Mouse (Mus musculus): ENCODE results near the gene Cep128.

Cep128 gene

DNA sequence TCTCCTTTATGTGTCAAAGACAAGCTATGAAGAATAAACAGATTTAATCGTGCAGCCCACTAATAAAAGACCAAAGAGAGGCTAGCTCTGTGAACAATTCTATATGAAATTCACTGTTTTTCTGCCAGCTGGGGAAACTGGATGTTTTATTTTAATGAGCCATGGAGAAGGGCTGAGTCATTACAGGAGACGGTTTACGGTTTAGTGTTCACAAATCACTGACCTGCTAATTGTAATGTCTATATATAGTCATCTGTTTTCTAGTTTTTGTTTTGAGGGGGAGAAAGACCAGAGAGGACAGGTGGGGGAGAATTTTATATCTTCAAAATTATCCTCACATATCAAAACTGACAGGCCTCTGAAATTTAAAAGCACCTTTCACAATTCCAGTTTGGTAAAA lies 212.6 kb downstream of the Cep128 start:
- DNase-seq, result no peak

DNA sequence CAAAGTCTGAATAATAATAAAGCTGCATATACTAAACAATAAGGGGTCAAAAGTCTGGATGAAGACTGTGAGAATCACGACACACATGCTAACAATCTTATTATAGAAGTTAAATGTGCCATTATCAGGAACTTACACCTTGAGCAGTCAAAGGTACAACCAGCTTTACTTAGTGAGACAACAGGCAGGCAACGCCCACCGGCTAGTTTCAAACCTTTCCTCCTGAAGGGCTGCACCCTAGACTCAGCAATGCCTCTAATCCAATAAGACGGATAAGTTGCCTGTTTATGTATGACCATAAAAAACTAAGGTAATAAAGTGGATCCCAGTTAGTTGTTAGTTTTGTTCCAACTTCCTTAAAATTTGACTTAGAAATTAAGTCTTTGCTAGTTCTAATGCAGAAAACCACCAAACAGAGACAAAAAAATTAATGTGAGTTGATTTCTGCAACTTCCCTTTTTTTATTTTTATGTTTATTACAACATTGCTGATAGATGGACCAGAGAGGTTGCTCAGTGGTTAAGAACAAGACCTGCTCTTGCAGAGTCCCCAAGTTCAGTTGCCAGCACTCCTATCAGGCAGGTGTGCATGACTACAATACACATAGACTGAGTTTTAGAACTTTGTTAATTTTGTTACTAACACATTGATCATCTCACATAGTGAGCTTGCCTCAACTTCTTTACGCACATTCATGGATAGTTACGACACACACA lies 223.0 kb downstream of the Cep128 start:
- DNase-seq, result no peak

DNA sequence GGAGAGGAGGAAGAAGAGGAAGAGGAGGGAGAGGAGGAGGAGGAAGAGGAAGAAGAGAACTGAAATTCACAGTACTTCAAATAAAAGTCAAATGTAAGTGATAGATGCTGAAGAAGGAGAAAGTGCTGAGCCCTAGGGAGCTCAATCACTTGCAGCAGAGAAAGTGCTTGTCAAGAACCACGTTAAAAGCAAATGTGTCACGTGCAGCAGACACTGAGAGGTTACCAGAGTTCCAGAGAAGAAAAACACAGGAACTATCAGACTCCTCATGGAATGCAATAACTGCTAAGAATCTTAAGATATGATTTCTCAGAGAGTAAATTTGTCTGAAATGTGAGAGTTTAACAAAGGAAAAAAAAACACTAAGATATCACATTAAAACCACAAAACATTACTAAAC lies 225.7 kb downstream of the Cep128 start:
- DNase-seq, result no peak

DNA sequence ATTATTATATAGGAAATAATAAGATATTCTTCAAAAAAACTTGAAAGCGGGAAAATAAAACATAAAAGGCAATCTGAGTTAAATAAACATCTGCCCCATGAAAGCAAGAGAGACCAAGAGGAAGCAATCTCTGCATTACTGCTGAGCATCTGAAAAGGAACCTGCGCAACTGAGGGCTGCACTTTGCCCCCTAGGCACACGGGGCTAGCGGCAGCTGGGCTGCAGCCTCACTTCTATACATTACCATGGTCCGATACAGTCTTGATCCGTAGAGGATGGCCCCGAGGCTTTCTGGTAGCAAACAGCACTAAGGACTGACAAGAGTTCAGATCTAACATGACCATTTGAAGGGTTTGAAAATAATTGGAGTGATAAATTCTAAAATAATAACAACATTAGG lies 230.2 kb downstream of the Cep128 start:
- DNase-seq, result no peak

DNA sequence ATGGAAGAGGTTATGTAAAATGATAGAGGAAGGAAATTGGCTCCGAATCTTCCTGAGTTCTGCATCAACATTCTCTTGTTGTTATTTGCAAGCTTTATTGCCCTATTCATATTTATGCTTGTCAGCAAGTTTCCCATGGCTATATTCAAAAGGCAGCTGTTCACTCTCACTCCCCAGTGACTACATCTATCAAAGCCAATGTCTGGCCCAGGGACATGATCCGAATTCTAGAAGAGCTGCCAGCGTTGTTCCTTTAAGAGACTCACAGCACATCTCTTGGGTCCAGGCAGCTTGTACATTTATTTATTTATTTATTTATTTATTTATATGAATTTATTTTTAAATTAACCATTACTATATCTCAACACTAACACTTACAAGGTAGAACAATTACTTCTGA lies 235.1 kb downstream of the Cep128 start:
- DNase-seq, result no peak

DNA sequence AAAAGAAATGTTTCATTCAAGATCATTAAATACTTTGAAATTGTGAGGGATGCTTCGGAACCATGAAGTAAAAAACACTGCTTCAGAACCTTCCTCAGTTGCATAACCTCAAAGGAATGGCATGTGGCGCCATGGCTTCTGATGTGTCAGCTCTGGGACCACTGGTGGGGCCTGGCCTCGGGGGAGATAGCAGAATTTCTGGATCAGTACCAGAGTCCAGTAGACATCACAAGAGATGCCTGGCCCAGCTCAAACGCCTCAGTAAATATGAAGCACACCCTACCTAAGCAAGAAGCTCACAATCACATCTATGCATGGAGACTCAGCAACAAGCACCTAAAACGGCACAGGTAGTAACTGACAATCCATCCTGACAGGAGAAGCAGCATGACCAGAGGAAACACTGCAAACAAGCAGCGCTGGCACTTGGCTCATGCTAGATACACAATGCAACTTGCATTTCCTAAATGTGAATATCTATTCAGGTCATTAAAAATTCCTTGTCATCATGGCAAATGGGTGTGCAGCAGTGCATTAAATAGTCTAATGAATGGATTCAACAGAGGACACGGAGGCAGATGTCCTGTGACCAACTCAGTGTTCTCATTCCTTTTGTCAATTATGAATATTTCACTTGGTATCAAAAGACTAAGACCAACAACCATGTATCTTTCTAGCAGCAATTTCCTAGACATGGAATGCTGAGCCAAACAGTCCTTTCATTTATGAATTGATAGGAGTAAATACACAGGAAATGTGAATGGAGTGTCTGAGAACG lies 249.3 kb downstream of the Cep128 start:
- DNase-seq, result no peak

DNA sequence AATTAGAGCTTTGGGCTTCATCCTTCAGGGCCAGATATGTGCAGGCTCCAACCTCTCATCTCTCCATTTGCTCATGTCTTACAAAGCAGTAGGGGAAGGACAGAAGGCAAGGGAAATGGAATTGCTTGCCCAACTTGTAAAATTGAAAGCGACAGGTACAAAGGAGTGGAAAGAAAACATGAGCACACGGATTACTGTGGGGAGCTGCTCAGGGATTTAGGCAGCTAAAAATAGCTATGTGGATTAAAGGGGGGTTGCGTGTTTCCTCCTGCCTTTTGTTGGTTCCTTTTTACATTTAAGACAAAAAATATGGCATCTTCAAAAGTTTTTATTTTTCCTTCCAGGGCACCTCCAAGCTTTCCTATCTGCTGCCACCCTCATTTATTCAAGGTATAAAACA lies 269.2 kb downstream of the Cep128 start:
- no peak for DNase-seq

DNA sequence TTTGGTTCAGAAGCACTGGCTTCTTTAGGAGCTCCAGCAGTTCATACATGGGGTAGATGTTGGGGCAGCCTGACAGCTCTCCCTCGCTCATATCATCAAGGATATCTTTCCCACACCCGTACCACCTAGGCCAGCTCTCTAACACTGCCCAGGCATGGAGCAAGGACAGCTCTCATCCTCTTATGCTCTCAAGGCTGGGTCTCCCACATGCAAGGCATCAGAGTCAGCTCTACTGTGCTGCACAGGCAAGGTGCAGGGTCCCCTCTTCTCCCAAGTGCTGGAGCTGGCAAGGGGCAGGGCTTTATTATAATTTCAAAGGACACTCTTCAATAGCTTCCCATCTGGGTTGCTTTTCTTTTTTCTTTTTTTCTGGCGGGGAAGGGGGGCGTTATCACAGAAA lies 280.9 kb downstream of the Cep128 start:
- no peak for DNase-seq

DNA sequence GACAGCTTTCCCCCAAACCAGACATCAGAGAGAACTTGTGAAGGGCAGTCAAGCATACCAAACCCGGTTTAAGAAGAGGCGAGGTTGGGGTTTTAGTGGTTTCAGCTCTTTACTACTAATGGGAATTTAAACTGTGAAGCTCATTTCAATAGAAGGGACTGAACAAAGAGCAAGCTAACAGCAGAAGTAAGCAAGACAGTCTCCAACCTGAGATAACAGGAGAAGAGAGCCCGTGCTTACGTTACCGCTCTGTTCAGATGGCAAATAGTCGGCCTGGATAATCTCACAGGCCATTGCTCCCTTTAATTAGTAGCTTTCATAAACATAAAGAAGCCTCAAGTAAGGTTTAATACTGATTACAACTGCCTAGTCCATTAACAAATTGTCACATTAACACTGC lies 286.3 kb downstream of the Cep128 start:
- DNase-seq, result no peak

DNA sequence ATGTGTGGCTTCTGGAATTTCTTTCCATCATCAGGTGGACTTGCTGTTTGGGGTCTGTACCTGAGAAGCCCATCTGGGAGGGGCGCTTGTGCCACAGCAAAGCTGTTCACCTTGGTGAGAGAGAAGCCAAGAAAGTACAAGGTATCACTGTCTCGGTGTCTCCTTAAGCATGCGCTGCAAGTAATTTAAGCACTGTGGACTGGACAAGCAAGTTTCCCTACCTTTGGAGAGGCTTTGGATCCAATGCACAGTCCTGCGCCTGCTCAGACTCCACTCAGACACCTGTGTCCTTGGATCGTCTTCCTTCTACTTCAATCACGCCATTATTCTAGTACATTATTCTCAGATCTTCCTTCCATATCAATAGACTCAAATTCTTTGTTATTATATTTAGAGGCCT lies 288.0 kb downstream of the Cep128 start:
- no peak for DNase-seq

DNA sequence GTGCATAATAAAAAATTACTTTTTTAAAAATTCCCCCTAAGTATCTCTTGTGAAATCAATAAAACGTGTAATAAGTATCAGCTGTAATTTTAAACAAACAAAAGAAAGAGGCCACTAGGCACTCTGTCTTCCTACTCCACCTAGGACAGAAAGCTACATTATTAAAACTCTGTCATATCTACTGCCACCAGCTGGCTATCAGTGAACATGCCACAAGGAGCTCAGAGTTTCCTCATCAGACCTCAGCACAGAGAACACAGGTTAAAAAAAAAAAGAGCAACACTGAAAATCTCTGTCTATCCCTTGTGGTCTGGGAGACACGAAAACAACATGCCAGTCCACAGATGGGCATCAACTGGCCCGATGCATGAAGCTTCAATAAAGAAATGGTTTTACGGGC lies 295.9 kb downstream of the Cep128 start:
- DNase-seq, result peak; percentile 82

DNA sequence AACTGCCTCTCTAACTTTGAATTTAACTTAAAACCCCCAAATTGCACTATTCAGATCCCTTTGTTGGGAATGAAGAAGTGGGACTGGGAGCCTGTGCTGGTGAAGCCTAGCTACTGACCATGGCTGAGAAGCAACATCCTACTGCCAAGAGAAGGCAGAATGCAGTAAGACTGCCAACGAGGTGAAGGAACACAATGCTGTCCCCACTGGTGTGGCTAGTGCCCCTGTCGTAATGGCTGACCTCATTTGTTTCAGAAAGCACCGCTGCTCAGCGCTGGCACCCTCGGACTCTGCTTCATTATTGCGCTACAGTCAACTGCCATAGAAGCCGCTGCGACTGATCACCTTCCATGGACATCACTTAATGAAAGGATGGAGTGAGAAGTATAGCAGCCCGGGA lies 298.2 kb downstream of the Cep128 start:
- DNase-seq, result no peak

DNA sequence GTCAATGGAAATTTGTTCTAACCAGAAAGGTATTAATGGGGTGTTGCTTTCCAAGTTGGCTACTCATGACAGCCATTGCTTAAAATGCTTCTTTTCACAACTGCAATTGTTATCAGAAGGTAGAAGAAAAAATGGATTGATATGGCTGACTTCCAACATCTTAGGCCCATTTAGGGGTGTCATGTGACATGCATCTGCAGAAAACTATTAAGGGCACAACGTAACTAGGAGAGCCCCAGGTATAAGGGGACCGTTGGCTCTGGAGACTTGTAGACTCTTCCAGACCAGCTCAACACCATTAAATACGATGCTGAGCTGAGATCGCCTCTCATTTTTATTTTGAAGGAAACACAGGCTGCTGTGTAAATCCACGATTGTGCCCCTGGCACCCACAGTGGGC lies 308.6 kb downstream of the Cep128 start:
- DNase-seq, result no peak

DNA sequence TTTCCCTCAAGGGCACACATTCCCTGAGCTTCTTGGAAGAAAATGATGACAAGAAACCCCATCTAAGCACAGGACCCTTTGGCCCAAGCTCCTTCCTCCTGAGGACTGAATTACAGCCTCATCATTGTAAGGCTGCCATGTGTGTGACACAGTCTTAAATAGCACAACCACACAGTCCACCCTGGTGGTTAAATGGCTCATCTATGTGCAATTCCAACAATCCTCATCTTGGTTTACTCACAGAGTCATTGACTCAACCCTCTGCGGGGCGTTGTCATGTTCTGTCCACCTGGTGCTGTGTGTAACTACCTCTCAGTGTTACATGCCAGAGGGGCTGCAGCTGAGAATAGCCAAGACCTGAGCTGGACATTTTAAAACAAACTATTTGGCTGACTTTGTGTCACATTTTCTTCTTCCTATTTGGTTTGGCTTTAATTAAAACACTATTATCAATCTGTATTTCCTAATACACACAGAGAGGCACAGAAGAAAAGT lies 313.6 kb downstream of the Cep128 start:
- DNase-seq, result no peak

DNA sequence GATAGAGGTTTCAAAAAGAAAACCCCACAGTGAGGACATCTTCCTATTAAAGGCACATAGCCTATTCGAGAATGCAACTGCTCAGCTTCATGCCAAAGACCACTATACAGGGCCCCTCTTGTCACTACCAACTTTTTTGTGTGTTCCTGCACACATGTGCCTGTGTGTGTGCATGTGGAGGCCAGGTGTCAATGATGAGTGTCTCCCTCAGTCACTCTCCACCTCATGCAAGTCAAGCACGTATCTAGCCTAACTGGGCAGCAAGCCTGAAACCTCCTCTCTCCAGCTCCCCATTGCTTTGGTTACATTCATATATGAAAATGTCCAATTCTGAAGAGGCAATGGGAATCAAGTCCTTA lies 317.1 kb downstream of the Cep128 start:
- DNase-seq, result no peak

DNA sequence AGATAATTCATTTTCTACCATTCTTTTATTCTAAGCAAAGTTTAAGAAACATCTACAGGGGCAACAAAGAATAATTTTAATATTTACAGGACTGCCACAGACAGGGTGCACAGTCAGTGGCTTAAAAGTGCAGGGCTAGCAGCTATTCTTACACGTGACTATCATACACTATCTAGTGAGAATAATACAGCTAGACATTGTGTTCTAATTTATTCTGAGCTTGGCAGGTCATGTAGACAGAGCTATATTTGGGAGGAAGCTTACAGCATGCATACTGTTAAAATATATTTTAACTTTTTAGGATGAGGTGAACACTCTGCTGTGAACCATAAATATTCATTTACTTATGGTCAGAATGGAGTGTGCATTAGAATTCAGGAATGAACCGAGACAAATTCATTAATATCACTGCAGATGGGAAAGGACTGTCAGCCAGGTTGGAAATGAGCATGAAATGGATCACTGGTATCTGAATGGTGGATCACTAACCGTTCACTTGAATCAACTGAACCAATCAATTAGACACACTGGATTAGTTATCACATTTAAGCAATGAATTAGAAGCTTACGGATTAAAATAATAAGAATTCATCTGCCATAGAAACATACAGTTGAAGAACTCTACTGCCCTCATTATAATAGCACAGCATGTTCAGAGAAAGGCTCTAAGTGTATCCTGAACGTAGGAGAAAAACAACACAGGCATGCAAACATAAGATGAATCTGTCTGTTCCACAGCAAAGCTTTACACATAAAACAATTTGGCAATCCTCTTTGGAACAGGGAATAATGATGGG lies 317.7 kb downstream of the Cep128 start:
- DNase-seq, result no peak

DNA sequence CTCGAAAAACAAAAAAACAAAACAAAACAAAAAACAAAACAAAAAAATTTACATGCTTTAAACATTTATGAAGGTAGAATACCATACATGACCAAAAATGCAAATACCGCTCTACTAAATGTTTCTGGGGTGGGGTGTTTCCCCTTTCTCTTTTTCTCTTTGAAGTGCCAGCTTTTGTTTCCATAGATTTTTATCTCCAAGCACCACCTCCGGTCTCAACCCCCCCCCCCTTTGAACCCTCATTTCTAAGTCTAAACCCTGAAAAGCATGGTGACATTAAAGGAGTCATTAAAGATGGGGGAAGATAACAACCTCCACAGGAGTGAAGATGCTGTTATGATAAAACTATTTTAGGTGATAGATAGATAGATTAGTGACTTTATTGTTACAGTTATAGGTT lies 318.8 kb downstream of the Cep128 start:
- DNase-seq, result no peak

DNA sequence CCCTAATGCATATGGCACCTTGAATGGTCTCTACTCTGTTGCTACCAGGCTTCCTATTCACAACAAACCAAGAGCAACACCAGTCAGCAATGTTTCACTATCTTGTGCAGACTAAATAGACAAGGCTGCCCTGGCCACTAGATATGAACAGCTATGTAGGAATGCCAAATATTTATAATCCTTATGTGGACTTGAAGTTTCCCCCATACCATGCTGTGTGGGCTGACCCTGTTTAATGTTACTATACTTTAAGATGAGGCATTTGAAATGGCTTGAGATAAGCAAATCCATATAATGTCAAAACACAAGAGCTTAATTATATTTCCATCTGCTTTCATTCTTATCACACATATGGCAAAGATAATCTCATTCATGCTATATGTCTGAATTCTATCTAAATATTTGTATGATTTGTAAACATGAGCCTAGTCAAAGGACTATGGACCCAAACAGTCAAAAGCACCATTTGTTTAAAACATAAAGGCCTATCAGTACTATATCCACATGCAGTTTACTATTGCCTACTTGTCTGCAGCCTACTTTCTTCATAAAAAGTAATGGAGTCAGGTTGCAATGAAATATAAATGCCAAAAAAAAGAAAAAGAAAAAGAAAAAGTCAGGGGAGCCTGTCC lies 319.7 kb downstream of the Cep128 start:
- DNase-seq, result no peak

DNA sequence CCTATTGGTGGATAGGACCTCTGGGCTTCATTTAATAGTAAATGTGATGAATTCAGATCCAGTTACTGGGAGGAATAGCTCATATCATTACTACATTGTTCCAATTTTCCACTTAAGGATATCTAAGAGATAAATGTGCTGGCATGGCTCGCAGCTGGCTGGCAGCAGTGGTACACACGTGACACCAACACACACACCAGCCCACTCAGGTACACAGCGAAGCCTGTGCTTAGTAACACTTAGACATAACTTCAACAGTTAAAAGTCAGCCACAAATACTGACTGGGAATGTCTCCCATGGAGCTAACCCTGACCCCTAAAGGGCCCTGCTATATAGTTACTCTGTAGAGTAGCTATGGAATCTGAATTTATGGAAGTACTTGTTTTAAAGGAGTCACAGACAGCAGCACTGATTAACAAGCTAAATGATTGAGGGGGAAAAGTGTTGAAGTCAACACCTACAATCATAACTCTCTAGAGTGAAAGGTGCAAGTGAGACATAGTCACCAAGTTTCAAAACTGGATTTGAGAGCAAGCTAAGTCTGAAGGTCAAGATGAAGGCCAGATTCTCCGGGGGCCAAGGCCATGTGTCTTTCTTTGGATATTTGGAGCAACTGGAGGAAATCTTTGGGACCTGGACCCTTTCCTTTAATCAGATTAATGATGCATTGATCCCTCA lies 320.7 kb downstream of the Cep128 start:
- DNase-seq, result no peak

DNA sequence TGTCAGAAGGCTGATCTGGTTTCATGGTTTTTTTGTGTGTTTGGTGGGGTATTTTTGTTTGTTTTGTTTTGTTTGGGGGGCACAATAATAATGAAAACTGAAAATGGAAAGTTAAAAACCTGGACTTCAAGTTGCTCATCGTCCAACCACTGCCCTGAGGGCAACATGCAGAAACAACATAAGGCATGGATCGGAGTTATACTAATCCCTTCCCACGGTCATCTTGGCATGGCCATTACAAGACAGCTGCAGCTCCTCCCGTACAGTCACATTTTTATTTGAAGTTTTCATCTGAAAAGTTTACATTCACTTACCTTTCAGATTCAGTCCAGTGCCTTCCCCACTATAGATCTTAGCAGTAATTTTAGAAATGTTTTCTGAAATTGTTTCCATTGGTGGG lies 321.5 kb downstream of the Cep128 start:
- DNase-seq, result no peak

DNA sequence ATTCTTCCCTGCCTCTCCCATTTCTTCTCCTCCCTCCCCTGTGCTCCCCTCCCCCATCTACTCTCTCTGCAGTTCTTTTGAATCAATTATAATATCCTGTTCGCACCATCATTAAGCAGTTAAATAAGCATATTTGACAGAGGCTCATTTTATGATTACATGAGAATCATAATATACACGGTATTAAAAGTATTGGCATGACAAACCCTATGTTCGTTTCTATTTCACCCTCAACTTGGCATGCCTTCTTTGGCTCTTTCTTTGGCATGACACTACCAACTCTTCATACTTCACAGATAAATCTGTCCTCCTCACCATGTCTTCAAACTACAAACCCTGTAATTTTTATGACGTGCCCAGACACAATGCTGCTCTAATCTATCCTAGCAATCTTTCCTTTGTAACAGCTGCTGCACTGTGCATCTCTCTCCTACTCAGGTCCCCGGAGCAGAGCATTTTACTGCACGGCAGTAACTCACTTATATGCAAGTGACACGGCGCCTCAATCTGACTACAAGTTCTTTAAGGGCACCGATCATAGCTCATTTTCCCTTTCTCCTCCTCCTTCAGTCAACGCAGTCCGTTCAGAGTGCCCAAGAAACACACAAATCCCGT lies 324.4 kb downstream of the Cep128 start:
- no peak for DNase-seq

DNA sequence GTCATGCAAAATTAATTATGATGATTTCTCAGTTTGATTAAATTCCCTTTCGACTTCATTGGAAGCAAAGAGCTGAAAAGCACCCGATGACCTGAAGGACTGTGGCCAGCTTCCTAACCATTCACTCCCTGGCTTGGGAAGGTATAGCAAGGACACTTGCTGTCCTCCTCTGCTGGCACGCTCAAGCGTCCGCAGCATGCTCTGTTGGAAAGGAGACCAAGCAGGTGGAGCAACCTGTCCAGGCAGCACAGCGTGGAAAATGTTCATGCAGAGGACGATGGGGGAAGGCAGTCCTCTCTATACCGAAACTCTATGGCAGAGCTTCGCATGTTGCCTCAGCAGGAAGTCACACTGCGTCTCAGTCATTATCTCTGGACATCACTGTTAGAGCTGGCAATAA lies 327.3 kb downstream of the Cep128 start:
- peak; percentile 91 for DNase-seq
